Mouse (Mus musculus) frontal cortex, postnatal 25 days (tissue): ENCODE measurements around the gene Plekhm2.

Experiments
- DNase-seq, 2 experiments: peaks; one replicate each; pipeline ENCODE4 v3.0.0; 2022; ENCODE audit warnings: low spot score in 2 of 2

Gene Plekhm2

DNA sequence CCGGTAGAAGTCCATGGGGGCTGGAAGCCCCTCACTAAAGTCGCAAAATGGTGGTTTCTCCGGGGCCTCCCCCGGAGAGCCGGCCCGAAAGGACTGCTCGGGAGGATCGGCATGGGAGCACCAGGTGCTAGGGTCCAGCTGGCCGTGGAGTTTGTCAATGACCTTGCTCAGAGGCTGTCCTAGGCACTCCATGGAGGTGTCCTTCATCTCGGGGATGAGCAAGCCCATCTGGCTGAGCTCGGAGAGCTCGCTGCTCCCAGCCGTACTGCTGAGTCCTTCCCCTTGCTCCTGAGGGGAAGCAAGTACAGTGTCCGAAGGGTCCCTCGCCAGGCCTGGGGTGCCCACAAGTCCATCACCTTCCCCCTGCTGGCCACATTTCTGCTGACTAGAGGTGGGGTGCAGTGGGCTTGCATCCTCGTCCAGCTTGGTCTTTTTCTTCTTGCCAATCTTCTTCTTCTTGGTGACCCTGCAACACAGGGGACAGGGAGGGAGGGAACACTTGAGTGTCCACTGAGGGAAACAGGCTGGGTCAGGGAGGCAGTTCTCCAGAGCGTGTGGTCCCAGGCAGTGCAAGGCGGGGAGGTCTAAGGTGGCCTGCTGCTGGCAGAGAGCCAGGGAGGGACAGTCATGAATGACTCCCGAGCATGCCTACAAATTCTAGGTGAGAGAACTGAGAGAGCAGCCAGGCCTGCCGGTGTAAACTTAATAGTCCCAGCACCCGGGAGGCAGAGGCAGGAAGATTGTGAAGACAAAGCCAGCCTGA is 32.4 kb downstream of the Plekhm2 start:
- DNase-seq: no peak

DNA sequence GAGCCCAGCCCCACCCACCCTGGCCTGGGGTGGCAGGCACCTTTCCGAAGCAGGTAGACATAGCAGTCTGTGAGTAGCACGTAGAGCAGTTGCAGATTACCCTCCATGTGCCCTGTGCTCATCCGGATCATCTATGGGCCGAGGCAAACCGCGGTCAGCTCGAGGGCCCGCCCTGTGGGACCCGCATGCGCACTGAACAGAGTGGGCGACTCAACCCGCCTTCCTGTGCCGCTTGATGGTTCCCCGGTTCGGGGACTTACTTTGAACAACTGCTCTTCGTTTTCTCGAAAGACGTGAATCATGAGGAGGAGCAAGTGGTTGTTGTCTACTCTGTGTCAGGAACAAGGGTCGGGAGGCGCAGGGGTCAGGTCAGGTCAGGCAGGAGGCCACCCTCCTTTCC is 33.4 kb downstream of the Plekhm2 start:
- DNase-seq: no peak

DNA sequence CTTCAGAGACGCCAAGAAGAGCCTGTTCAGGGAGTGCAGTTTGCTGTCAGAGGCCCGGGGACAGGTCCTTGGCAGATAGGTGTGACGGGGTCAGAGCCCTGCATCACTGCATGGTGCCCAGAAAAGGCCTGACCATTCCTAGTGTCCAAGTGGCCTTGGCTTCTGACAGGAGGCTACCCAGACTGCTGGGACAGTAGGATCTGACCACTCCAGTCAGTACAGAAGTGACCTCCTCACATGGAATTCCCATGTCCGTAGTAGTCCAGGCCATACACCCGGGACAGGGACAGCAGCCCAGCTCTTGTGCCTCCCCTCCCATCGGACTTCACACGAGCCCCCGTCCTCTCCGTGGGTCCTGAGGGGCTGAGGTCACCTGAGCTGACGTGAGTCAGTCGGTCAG is 34.7 kb downstream of the Plekhm2 start:
- no peak for DNase-seq

DNA sequence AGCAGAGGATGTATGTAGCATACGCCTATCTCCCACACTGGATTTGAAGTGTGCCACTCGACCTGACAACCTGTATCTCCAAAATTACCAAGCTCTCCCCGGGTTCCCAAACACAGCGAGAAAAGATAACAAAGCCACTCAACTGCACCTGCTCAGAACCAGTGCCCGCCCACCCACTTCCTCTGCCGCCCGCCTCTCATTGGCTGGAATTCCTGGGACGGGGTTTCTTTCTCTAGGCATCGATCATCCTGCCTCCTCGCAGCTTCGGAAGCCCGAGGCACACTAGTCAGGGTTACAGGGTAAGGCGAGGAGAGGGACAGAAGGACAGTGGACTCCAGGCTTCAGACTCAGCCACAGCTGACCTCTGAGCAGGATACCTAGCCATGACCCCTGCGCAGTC is 36.0 kb downstream of the Plekhm2 start:
- DNase-seq: no peak

DNA sequence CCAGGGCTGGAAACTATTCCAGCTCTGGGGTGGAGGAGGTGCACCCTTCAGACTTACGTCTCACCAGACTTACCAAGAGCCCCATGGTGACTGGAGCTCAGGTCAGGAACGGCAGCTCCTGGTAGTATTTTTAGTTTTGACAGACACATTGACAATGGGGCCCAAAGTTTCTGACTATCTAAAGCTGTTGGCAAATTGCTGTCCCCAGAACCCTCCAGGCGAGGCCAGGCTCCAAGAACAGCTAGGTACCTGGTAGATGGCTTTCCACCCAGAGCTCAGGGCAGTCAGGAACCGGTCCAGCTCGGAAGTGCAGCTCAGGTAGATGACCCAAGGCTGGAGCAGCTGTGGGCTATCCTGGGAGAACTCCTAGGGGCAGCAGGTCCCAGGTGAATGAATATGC is 37.2 kb downstream of the Plekhm2 start:
- no peak for DNase-seq

DNA sequence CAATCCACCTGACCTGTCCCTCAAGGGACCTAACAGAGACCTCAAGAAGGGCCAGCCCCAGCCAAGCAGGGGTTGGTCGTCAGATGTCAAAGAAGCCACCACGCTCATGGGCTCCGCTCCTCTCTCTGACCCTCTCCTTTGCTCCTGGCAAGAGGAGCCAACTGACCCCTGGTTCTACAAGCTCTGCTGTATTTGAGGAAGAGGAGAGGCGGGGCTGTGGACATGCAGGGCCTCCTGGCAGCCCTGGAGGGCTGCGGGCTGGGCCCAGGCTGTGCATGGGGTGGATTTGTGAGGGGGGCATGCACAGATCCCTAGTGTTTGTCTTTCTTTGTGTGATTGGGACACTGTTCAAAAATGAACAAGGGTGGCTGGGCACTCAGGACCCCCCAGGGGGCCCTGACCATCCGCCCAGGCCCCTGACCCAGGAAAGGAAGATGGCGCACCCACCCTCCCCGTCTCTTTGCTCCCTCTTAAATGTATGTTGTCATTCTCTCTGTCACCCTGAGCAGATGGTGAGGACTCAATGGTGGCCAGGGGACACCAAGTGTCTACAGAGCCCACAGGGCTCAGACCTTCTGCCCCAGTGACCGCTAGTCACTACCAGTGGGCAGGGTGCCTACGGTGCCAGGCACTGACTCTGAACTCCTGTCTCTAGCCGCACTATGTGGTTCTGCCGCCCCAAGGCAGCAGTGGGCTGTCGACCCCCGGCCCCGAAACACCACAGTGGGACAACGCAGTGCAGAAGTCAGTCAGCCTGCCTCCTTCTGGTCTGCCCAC is 38.7 kb downstream of the Plekhm2 start:
- DNase-seq: no peak

DNA sequence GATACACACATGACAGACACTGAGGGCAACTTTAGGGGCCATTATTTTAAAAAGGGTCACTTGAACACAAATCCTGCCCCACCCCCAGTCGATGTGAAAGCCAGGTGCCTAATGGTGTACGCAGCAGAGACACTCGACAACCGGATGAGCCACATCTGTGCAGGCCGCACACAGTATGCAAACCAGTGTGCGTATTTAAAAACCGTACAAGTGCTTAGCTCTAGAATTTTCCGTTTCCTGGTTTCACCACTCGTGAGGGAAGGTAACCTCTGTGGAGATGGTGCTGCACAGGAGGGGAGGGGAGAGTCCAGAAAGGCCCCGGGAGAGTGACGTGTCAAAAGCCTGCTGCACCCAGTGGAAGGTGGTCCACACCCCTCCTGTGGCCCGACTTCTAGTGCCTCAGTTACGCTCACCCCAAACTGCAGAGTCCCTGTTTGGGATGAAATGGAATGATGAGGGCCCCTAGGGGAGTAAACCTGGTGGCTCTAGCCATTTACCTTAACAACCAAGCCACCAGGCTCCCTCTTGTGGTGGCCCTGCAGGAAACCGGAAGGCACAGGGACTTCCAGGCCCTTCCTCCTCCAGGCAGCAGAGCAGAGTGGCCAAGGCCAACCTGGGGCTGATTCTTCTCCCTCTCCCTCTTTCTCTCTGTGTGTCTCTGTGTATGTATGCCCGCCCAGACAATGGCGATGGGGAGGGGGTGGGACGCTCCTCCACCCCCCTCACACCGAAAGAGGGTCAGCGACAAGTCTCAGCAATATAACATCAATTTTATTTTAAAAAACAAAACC is 39.5 kb downstream of the Plekhm2 start:
- no peak for DNase-seq

DNA sequence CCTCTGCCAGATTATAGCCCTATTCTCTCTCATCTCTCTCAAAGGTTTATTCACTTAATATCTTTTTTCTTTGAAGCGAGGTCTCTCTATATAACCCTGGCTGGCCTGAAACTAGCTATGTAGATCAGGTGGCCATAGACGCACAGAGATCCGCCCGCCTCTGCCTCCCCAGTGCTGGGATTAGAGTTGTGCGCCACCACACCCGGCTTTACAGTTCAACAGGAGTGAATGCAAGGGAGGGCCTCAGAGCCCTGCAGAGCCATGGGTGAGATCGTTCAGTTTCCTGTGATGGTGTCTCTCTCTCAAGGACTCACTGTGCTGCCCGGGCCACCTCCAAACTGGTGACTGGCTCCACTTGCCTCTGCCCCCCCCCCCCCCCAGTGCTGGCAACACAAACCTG is 40.6 kb downstream of the Plekhm2 start:
- no peak for DNase-seq

DNA sequence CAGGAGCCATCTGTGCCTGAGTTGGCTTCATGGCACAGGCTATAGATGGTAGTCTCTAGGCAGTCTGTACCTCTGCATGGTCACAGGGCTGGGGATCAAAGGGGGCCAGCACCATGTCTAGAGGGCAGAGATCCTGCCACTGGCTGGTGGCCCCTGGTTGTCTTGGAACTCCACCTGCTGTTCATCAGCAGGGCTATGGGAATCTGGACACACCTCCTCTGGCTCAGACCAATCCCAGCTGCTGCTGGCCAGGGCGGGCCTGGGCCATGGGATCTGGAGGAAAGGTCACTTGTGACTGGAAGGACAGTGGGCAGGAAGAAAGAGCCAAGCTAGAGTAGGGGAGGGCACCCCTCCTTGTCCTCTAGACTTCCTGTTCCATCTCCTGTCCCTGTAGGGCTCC is 41.0 kb downstream of the Plekhm2 start, which contains the start of gene Slc25a34:
Gene Slc25a34, minus strand, starts transcription at position 156 of the 400 bp plus-strand sequence.
- DNase-seq: no peak

DNA sequence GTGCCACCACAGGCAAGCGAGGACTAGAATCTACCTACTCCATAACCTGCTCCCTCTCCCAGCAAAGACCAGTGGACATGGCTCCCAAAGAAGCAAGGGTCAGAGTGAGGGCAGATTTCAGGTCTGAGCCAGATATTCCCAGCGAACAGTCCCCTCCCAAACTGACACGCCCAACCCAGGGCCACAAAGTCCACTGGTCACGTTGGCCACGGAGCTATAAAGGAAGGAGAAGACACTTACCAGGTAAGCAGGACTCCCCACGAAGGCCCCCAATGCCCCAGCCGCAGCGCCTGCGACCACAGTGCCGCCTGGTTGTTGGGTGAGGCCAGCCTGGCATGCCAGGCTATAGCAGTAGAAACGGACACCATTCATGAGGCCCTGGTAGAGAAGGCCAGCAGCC is 41.7 kb downstream of the Plekhm2 start:
- no peak for DNase-seq

DNA sequence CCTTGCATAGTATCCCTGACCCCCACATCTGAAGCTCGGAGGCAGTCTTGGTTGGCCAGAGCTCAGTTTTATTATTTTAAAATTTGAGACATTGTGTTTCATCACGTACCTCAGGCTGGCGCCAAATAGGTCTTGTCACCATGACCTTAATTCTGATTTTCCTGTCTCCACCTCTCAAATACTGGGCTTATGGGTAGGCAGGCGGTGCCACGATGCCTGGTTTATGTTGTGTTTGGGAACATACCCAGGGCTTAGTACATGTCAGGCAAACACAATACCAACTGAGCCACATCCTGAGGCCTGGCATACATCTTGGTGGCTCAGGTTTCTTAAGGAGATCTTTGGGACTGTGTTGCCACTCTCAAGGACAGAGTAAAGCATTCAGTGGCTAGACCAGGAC is 42.1 kb downstream of the Plekhm2 start:
- DNase-seq: no peak

DNA sequence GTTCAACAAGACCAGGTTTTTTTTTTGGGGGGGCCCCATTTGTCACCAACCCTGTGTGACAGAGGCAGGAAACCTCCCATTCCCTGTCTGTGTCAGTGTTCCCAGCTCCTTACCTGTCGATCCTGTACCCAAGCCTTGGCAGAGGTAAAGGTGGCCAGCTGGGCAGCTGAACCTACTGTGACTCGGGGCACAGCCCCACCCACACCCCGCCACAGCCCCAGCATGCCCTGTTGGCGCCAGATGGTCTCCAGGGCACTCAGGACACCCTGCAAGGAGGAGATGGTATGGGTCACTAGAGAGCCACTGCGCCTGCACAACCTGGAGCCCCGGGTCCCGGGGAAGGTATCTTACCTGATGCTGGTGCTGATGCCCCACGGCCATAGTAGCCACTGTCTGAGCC is 42.6 kb downstream of the Plekhm2 start:
- DNase-seq: no peak

DNA sequence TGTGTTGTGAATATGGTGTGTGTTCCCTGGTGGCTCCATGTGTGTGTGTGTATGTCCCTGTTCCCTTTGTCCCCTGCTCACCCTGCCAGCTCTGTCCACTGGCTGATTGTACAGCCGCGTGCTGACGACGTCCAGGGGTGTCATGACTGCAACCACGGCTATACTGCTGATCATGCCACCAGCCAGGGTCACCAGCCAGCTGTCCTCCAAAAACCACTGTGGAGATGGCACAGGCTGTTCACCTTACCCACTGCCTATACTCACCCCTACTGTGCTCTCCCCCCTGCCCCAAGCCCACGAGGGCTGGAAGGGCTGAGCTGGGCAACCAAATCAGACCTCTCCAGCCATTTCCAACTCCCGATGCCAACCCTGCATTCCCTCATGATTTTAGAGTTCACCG is 43.4 kb downstream of the Plekhm2 start:
- no peak for DNase-seq

DNA sequence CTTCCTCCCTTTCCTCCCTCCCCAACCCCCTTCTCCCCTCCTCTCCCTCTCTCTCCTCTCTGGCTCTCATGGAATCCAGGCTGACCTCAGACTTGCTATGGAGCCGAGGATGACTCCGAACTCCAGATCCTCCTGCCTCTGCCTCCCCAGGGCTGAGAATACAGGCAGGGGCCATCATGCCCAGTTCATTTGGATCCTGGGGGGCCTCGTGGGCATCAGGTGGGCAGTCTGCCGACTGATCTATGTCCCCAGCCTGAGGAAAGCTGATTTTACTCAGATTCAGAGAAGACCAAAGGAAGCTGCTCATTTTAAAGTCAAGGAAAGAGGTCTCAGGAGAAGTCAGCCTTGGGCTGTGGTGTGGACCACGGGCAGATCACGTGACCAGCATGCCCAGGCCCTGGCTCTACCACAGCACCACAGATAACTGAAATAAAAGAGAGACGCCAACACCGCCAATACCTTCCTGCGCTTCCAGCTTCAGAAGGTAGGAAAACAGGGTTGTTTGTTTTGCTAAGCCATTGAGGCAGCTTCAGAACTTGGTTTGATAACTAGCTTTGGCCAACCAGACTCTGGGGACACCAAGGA is 45.3 kb downstream of the Plekhm2 start:
- DNase-seq: no peak

DNA sequence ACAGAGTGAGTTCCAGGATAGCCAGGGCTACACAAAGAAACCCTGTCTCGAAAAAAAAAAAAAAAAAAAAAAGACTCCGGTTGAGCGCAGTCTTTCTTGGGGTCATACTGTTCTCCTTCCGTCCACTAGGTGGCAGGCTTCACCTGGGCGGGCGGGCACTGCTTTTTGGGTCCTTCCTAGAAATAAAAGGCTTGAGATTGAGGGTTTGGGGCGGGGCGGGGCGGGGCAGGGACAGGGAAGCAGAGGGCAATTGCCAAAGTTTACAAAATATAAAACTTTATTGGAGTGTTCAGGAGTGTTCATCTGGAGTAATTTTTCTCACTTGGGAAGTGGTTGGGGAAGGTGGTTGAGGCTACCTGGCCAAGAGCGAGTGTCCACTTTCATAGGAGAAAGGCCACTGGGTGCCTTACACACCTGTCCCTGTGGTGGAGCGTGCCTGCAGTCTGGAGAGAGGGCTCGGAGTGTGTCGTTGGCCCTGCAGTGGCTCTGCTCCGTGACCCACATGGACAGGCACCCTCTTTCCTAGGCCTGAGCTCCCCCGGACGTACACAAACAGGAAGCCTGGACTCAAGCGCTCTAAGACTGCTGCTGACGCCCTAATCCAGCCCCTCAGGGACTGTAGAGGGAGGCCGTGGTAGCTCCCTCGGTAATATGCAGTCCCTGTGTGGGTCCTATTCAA is 46.0 kb downstream of the Plekhm2 start, which contains the start of gene Tmem82:
Gene Tmem82, minus strand, starts transcription at position 69 of the 679 bp plus-strand sequence.
- DNase-seq: no peak

DNA sequence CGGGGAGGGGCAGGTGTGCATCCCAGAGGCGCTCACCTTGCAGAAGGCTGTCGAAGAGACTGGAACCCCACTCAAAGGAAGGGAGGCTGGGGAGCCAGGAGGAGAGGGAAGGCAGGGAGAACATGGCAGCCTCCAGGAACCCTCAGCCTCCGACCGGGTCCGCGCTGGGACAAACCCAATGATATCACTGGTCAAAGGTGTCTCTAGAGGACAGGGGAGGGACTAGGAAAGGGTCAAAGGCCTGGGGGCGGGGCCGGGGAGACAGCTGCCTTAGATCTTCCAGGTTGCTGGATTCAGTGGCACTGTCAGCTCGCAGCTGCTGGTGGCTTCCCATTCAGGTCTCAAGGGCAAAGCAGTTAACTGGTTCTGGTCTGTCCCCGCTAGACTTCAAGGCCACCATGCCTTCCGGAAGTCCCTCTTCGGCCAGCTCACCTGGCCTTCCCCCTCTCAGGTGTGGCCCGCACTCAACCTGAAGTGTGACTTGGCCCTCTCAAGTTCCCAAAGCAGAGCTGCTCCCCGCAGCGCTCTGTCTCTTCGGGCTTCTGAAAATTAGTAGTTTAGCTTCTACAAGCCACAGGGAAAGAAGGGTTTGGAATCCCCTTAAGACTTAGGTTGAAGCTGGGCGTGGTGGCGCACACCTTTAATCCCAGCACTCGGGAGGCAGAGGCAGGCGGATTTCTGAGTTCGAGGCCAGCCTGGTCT is 46.7 kb downstream of the Plekhm2 start:
- DNase-seq: no peak

DNA sequence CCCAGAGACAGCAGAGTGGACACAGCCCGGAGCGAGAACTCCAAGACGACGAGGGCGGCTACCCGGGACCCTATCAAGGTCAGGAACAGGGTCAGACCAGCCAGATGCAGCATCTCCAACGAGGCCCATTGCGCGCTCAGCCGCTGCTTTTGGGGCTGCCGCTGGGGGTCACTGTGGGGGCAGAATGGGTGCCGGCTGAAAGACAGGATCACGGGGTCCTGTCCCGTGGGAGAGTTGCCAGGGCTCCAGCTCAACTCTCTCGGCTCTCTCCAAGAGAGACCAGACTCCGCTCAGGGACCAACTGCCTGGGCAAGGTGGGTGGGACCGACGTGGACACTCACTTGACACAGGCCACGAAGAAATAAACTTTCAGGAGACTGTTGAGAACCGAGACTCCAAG is 47.4 kb downstream of the Plekhm2 start:
- DNase-seq: peak; percentile 38 to 39

DNA sequence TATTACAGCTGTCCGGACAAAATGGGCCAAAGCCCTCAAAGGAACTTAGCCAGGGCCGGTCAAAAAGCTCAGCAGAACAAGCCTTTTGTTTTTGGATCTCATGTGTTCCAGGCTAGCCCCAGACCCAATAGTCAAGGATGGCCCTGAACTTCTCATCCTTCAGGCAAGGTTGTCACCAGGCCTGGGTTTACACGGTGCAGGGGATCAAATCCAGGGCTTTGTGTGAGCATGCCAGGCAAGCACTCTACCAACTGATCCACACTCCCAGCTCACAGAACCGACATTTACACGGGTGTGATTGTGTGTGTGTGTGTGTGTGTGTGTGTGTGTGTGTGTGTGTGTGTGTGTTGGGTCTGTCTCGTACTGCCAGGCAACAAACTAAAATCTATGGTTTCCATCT is 47.9 kb downstream of the Plekhm2 start:
- DNase-seq: no peak

DNA sequence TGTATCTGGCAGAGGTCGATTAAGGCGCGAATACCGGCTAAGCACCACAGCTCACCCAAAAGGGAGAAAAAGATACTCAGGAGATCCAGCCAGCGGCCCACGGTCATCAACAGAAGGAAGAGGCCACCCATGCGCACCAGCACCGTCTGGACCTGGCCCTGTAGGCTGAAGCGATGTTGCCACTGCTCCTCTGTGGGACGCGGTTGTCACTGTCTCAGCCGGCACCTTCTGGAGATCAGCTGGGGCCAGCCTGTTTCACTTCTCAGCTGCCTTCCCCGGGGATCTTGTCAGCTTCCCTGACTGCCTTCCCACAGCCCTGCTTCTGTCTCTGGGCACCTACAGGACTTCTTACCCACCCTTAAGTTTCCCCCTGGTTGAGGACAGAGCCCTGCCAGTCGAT is 49.8 kb downstream of the Plekhm2 start:
- no peak for DNase-seq

DNA sequence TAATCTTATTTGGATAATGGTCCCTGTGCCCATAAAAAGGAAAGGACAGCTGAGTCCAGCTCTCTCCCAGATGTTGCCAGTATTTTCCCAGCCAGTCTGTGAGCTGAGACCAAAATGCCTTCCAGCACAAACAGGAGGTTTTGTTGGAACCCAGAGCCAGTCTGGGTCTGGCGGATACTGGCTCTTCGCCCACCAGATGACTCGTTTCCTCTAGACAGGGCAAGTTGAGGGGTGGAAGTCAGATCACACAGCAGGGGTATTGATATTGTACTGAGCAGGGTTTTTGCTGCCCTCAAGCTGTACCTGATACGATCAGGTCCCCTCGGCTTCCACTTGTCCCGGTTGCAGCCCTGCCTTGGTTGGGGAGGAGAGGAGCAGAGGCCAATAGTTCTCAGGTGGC is 55.2 kb downstream of the Plekhm2 start:
- no peak for DNase-seq

DNA sequence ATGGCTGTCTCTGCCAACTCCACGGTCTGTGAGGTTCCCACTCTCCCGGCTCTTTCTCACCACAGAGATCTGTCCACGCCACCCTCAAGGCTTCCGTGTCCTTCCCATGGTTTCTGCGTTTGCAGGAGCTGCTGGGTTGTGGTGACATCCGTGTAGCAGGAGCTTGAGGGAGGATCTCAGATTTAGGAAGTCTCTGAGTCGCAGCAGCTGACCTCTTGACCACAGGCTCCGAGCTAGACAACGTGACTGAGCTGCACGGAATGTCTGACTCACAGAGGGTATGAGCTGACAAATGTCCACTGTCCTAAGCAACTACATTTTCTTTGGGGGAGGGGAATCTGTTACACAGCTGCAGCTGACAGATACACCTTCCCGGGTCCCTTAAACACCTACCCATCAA is 58.8 kb downstream of the Plekhm2 start, which contains the start of gene Fblim1:
Gene Fblim1, minus strand, starts transcription at position 236 of the 400 bp plus-strand sequence.
- DNase-seq: no peak
